Mouse (Mus musculus) stomach, embryonic 16.5 days (tissue): ENCODE measurements around the gene Ift81. TPM values are rescaled to one million over a fixed set of nuclear protein-coding genes. Genes with fewer than 3 reads are reported as not detected.
A peak's percentile ranks its signal among the peaks of the same experiment; 100 is the strongest.

ENCODE experiments used
- ATAC-seq: fragments of 200-750 bp; cut with Nextera tagmentation; 2 replicates; pipeline ENCODE4 v1.8.0; 2017; ENCODE audit warnings: moderate number of reproducible peaks, moderate TSS enrichment; ENCODE audit not compliant: insufficient read depth, low FRiP score
- H3K27ac ChIP-seq: fragments of 300-500 bp; sonication (generic); 2 replicates; pipeline ENCODE4 v1.5.1; 2014; ENCODE audit warnings: low read length
- H3K27me3 ChIP-seq: fragments of 300-500 bp; sonication (generic); 2 replicates; pipeline ENCODE4 v1.6.1; 2014; ENCODE audit warnings: low read length, control low read depth, mixed read lengths; ENCODE audit not compliant: control insufficient read depth, insufficient read depth
- H3K36me3 ChIP-seq: fragments of 300-500 bp; sonication (generic); 2 replicates; pipeline ENCODE4 v1.6.1; 2014; ENCODE audit warnings: low read length; ENCODE audit not compliant: control insufficient read depth, insufficient read depth
- H3K4me1 ChIP-seq: fragments of 300-500 bp; sonication (generic); 2 replicates; pipeline ENCODE4 v1.6.1; 2014; ENCODE audit warnings: low read length, control low read depth, mixed read lengths; ENCODE audit not compliant: control insufficient read depth, insufficient read depth
- H3K4me2 ChIP-seq: fragments of 300-500 bp; sonication (generic); 2 replicates; pipeline ENCODE4 v1.6.1; 2014; ENCODE audit warnings: low read depth, low read length, mixed read lengths
- H3K4me3 ChIP-seq: fragments of 300-500 bp; sonication (generic); replicated peaks from 2 replicates; pipeline ENCODE4 v1.5.1; 2014; ENCODE audit warnings: mild to moderate bottlenecking, low read length
- H3K9ac ChIP-seq: fragments of 300-500 bp; sonication (generic); 2 replicates; pipeline ENCODE4 v1.6.1; 2014; ENCODE audit warnings: low read length
- H3K9me3 ChIP-seq: fragments of 300-500 bp; sonication (generic); replicated peaks from 2 replicates; pipeline ENCODE4 v1.6.1; 2016; ENCODE audit warnings: low read length, control low read depth; ENCODE audit not compliant: control insufficient read depth
- WGBS: fragments of 180-500 bp; shearing (Covaris S2); extraction: QIAGEN DNeasy Blood & Tissue Kit; methylation state at CpG from one replicate; pipeline ENCODE4 v1.1.7; 2014; 5-methylcytosine and 5-hydroxymethylcytosine counted together
- polyA plus RNA-seq: library from polyadenylated mRNA; unstranded; fragments of >200 nt; fragmentation: Nextera tagmentation; extraction: Ambion mirVana; gene quantifications from 2 replicates; pipeline ENCODE4 v1.2.1, GENCODE M21; 2015

Ift81 gene
- polyA plus RNA-seq, 1 experiment from 2014 or later, result 36.0 TPM

- ATAC-seq, result no peak
- Histone ChIP-seq H3K9ac (no peak overlapping the region), H3K4me2 (no peak overlapping the region), H3K9me3 (no peaks in the 10 kb centered on the region), H3K4me3 (no peak overlapping the region), H3K4me1 (no peaks in the 10 kb centered on the region), H3K36me3 (peaks cover 17% of the 10 kb centered on the region), H3K27me3 (no peaks in the 10 kb centered on the region), H3K27ac (no peak overlapping the region)
- WGBS, result 68% methylated on average over 7 of the region's 7 CpGs
Observed at GRCm38 (mm10) chr5:122576683-122577329, 37.5 kb downstream of the Ift81 start.

GRCm38 (mm10) chr5:122572001-122572400 is 42.3 kb downstream of the Ift81 start:
- no peak overlapping the region for H3K27ac ChIP-seq
- no peak overlapping the region for H3K4me3 ChIP-seq
- H3K36me3 ChIP-seq, result no peaks in the 10 kb centered on the region
- H3K4me1 ChIP-seq, result no peaks in the 10 kb centered on the region
- ATAC-seq, result no peak
- H3K9me3 ChIP-seq, result no peaks in the 10 kb centered on the region
- no peaks in the 10 kb centered on the region for H3K27me3 ChIP-seq
- H3K9ac ChIP-seq, result no peak overlapping the region
- no peak overlapping the region for H3K4me2 ChIP-seq
- WGBS, result 77% methylated on average over 5 of the region's 5 CpGs

GRCm38 (mm10) chr5:122566626-122567025 is 47.7 kb downstream of the Ift81 start:
- 73% methylated on average over 8 of the region's 8 CpGs for WGBS
- Histone ChIP-seq H3K4me1 (no peaks in the 10 kb centered on the region), H3K36me3 (peaks cover 6% of the 10 kb centered on the region; the same call in 1 of the 2 replicates), H3K27ac (no peak overlapping the region), H3K9me3 (no peaks in the 10 kb centered on the region), H3K4me2 (no peak overlapping the region), H3K4me3 (no peak overlapping the region), H3K9ac (no peak overlapping the region), H3K27me3 (no peaks in the 10 kb centered on the region)
- ATAC-seq, result no peak

GRCm38 (mm10) chr5:122560654-122561053 is 53.7 kb downstream of the Ift81 start:
- no peaks in the 10 kb centered on the region for H3K27me3 ChIP-seq
- no peaks in the 10 kb centered on the region for H3K9me3 ChIP-seq
- peaks cover 11% of the 10 kb centered on the region; the same call in 1 of the 2 replicates for H3K36me3 ChIP-seq
- H3K4me2 ChIP-seq, result no peak overlapping the region
- no peak overlapping the region for H3K4me3 ChIP-seq
- 34% methylated on average over 8 of the region's 8 CpGs for WGBS
- no peak; the same call in 1 of the 2 replicates for ATAC-seq
- no peak overlapping the region for H3K27ac ChIP-seq
- H3K4me1 ChIP-seq, result no peaks in the 10 kb centered on the region
- no peak overlapping the region for H3K9ac ChIP-seq

- H3K27me3 ChIP-seq, result no peaks in the 10 kb centered on the region
- no peak overlapping the region for H3K9ac ChIP-seq
- no peak for ATAC-seq
- 88% methylated on average over 10 of the region's 10 CpGs for WGBS
- no peak overlapping the region for H3K4me2 ChIP-seq
- H3K4me3 ChIP-seq, result no peak overlapping the region
- H3K36me3 ChIP-seq, result peaks cover 5% of the 10 kb centered on the region; the same call in 1 of the 2 replicates
- H3K9me3 ChIP-seq, result no peaks in the 10 kb centered on the region
- no peaks in the 10 kb centered on the region for H3K4me1 ChIP-seq
- H3K27ac ChIP-seq, result no peak overlapping the region
Observed at GRCm38 (mm10) chr5:122558127-122558526, 56.2 kb downstream of the Ift81 start.

- no peak overlapping the region for H3K9ac ChIP-seq
- no peak overlapping the region for H3K4me2 ChIP-seq
- H3K36me3 ChIP-seq, result peaks cover 5% of the 10 kb centered on the region; the same call in 1 of the 2 replicates
- no peak overlapping the region for H3K27ac ChIP-seq
- H3K9me3 ChIP-seq, result no peaks in the 10 kb centered on the region
- H3K4me1 ChIP-seq, result no peaks in the 10 kb centered on the region
- H3K4me3 ChIP-seq, result no peak overlapping the region
- 61% methylated on average over 2 of the region's 2 CpGs for WGBS
- no peak for ATAC-seq
- no peaks in the 10 kb centered on the region for H3K27me3 ChIP-seq
Observed at GRCm38 (mm10) chr5:122555107-122555506, 59.2 kb downstream of the Ift81 start.

- WGBS, result 76% methylated on average over 9 of the region's 9 CpGs
- H3K36me3 ChIP-seq, result 0 out of 2 replicates have a peak, but pooled peaks cover 2% of the 10 kb centered on the region
- no peak overlapping the region for H3K4me2 ChIP-seq
- H3K27me3 ChIP-seq, result no peaks in the 10 kb centered on the region
- H3K9me3 ChIP-seq, result no peaks in the 10 kb centered on the region
- no peak overlapping the region for H3K9ac ChIP-seq
- no peak overlapping the region for H3K27ac ChIP-seq
- H3K4me1 ChIP-seq, result peaks cover 5% of the 10 kb centered on the region
- H3K4me3 ChIP-seq, result no peak overlapping the region
- no peak for ATAC-seq
Observed at GRCm38 (mm10) chr5:122552638-122553037, 61.7 kb downstream of the Ift81 start.

- H3K9ac ChIP-seq, result peak overlapping the region; percentile 31
- H3K27ac ChIP-seq, result peak overlapping the region; percentile 53
- no peaks in the 10 kb centered on the region for H3K9me3 ChIP-seq
- 0 out of 2 replicates have a peak overlapping the region, but pooled peaks have one; percentile 20 for H3K4me2 ChIP-seq
- H3K27me3 ChIP-seq, result no peaks in the 10 kb centered on the region
- peaks cover 12% of the 10 kb centered on the region for H3K4me1 ChIP-seq
- no peak for ATAC-seq
- 32% methylated on average over 8 of the region's 8 CpGs for WGBS
- no peak overlapping the region for H3K4me3 ChIP-seq
- no peaks in the 10 kb centered on the region for H3K36me3 ChIP-seq
Observed at GRCm38 (mm10) chr5:122550460-122550859, 63.9 kb downstream of the Ift81 start.

GRCm38 (mm10) chr5:122548671-122549070 is 65.6 kb downstream of the Ift81 start:
- Histone ChIP-seq H3K4me3 (no peak overlapping the region), H3K27me3 (no peaks in the 10 kb centered on the region), H3K4me1 (peaks cover 12% of the 10 kb centered on the region), H3K9me3 (no peaks in the 10 kb centered on the region), H3K27ac (peak overlapping the region; percentile 56; the same call in 1 of the 2 replicates), H3K9ac (no peak overlapping the region), H3K36me3 (no peaks in the 10 kb centered on the region), H3K4me2 (no peak overlapping the region)
- ATAC-seq, result peak; percentile 86
- WGBS, result 48% methylated on average over 6 of the region's 6 CpGs
